Mouse (Mus musculus) right cerebral cortex, postnatal 14 days (tissue): ENCODE measurements at regions not wholly inside any gene's neighbourhood (a gene's known extent, or its start where the extent isn't known, plus 50 kb on each side); places are given as distances from the start of the nearest gene placed in this dataset.
A peak's percentile ranks its signal among the peaks of the same experiment; 100 is the strongest.

Source experiments
- DNase-seq: peaks from one replicate; pipeline ENCODE4 v3.0.0; 2022

DNA sequence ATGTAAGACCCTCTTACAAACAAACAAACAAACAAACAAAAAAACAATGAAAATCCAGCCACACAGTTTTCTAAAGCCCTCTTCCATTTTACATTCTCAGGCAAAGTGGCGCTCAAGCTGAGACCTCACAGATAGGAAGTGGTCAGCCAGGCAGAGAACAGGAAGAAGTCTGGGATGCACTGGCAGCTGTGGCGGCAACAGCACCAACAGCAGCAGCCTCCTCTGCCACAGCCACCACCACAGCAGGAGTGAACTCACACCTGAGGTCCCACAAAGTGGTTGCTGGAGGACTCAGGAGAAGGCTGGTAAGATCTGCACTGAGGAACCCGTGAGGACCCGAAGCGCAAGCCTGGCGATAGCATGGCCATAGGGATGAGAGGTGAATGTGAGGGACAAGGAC lies 156.3 kb downstream of the Grm4 start:
- DNase-seq, result no peak

- no peak for DNase-seq
Observed at GRCm38 (mm10) chr17:27364338-27364737, 156.9 kb downstream of the Grm4 start.

DNA sequence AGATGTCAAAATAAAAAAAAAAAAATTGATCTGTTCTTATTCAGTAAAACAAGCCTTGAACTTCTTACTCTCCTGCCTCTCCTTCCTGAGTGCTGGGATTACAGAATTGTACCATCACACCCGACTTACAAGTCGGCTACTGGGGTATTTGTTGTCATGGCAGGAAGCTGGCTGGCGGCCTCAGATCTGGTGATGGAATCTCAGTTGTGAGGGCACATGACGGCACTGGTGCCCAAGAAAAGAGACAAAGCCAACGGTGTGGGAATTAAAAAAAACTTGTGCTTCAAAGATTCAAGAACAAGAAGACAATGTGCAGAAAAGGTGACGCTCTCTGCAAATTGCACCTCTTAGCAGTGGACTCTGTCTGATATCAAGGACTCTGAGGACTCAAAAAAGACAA lies 157.3 kb downstream of the Grm4 start:
- DNase-seq, result no peak

DNA sequence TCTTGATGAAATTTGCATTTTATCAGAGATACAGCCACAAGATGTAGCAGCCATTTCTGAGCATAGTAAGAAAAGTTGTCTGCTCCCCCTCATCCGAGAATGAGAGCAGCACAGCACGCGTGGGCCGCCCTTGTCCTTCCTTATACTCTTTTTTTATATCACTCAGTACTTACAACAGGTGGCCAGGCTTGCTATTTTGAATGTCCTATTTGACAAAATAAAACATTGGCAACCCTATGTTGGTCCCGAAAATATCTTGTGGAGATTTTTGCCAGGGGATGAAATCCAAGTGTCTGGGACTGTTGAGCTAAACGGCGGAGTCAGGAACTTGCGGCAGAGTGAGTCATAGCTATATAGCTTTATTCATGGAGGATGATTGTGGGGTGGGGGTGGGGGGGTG lies 158.0 kb upstream of the Lemd2 start:
- DNase-seq, result peak; percentile 55

DNA sequence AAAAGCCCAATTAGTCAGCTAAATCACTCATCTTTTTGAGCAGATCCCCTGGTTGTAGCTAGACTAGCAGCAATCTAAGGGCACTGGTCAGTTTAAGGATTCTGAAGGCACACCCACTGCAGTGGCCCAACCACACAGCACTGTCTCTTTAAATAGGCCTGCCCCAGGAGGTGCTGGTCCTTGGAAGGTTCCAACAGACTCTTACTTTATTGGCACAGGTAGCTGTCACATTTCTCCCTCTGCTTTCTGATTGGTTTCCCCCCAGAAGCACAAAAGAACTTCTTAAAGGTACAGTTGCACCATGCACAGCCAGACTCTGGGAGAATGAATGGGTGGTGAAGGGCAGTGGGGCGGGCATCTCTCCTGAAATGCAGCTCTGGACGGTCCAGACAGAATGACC lies 157.1 kb upstream of the Lemd2 start:
- DNase-seq, result no peak

GRCm38 (mm10) chr17:27356862-27357261 lies 152.6 kb upstream of the Lemd2 start:
- no peak for DNase-seq

- DNase-seq, result no peak
Observed at GRCm38 (mm10) chr17:27355717-27356116, 151.4 kb upstream of the Lemd2 start.

DNA sequence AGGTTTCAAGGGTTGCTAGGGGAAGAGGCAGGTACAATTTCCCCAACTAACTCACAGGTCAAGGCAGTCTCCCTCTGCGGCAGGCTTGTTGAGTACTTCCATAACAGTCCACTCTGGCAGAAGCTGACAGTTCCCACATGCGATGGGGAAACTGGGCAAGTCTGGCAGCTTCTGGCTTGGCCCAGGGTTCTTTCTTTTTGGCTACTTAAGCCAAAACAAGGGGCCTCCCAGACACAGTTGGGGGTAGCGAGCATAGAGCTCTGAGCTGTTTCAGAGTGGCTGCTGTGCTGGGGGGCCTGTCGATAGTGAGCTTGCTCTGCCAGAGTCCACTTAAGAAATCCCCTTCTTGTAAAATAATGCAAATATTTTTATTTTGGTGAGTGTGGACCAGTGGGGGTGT lies 150.8 kb upstream of the Lemd2 start:
- no peak for DNase-seq

GRCm38 (mm10) chr17:27349911-27350310 lies 145.6 kb upstream of the Lemd2 start:
- no peak for DNase-seq

- no peak for DNase-seq
Observed at GRCm38 (mm10) chr17:27349432-27349831, 145.2 kb upstream of the Lemd2 start.

DNA sequence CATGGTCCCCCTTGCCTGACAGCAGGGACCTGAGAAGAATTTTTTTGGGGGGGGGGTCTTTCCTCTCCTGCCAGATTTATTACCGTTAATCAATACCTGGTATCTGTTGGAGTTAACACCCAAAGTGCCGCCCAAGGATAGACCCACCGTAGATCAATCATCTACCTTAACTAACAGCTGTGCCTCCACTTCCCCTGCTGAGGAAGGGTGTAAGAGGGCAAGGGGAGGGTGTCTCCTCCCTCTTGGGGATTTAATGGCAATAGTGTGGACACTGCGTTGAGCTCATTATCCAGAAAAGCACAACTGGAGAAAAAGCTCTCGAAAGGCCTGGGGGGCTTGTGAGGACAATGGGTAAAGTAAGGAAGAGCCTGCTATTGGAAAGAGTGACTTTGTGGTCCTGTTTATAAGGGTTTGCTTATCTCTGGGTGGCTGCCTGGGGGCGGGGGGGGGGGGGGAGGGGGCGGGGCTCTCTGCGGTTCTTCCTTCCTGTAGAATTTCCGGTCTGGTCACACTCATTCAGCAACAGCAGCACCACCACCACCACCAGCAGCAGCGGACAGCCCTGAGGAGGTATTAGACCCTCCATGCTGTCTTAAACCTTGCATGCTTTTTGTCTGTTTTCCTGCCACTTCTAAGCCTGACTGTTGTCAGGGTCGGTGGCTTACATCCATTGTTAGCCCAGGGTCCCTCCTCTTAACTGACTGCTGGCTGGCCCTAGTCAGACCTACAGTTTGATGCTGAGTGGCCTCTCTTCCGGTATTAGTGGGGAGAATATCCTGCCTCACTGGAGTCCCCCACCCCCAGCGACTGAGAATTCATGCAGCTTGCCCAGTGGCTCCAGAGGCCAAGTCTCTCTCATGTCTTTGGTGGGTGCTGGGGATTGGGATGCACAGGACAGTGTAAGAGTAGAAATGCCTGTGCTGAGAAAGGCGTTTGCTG lies 138.0 kb upstream of the Lemd2 start:
- no peak for DNase-seq

GRCm38 (mm10) chr17:27339823-27340222 lies 135.6 kb upstream of the Lemd2 start:
- no peak for DNase-seq

DNA sequence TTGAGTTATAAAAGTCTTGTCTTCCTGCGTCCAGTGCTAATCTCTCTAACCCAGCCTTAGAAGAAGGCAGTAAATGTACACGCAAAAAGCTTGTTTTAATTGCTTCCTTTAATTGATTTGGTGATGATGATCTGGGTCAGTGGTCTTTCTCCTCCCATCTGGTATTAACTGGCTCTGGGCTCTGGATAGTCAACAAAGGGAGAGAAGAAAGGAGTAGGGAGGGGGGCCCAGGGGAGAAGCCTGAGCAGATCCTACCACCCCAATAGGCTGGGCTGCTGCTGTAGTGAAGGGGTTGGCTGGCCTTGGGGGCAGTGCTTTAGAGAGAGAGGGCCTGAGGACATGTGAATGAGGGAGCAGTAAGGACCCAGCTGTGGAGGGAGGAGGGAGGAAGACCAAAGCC lies 135.0 kb upstream of the Lemd2 start:
- no peak for DNase-seq

GRCm38 (mm10) chr17:27335621-27336020 lies 131.4 kb upstream of the Lemd2 start:
- DNase-seq, result no peak

- DNase-seq, result peak; percentile 70
Observed at GRCm38 (mm10) chr17:27333593-27333992, 129.3 kb upstream of the Lemd2 start.

DNA sequence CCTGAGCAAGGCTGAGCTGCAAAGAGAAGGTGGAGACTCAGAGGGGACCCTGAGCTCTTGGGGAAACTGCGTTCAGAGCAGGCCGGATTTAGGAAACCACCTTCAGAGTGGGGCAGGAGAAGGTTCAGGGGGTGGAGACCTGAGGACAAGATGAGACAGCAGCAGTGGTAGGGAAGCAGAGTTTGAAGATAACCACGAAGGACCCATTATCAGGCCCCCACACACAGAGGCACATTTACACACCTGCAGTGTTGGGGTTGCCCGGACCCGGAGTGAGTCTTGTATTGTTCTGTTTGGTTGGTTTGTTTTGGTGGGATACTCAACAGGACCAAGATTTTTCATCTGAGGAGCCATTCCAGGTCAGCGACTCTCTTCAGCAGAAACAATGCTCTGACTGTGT lies 128.9 kb upstream of the Lemd2 start:
- no peak for DNase-seq

- DNase-seq, result no peak
Observed at GRCm38 (mm10) chr17:27332076-27332475, 127.8 kb upstream of the Lemd2 start.

GRCm38 (mm10) chr17:27331630-27332029 lies 127.4 kb upstream of the Lemd2 start:
- no peak for DNase-seq

GRCm38 (mm10) chr17:27329791-27330190 lies 125.5 kb upstream of the Lemd2 start:
- peak; percentile 57 for DNase-seq

GRCm38 (mm10) chr17:27329183-27329582 lies 124.9 kb upstream of the Lemd2 start:
- no peak for DNase-seq

DNA sequence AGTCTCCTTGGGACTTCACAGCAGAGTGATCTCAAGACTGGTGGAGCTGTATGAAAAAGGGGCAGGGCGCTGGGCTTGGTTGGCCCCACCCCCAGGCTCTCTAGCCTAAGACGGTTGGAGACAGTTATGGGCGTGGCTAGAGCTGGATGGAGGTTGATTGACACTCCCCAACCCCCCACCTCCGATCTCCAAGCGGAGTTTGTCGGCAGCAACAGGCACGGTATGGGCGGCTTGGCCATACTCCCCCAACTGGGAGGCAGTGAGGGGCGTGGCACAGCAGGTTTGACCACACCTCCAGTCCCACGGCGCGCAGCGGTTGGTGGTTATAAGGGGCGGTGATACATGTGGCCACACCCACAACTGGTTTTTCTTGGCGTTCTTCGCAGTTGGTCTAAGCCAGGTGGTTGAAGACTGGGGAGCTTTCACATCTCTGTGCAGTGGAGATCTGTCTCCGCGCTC lies 120.8 kb upstream of the Lemd2 start:
- DNase-seq, result peak; percentile 80

DNA sequence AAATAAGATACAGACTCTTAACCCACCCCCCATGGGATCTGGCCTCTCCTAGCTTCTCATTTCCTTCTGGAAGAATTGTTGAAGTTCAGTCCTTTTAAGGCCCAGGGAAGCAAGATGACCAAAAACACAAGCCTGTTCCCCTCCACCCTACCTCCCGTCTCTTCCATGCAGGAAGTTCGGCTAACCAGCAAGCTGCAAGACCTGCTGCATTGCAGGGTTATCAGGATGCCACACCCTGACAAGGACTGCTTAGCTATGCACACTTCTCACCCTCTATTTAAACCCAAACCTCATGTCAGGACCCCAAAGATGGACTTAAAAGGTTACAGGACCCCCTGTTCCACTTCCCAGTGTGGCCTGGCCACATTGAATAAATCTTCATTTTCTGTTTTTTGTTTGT lies 119.2 kb upstream of the Lemd2 start:
- no peak for DNase-seq

- no peak for DNase-seq
Observed at GRCm38 (mm10) chr17:27322891-27323509, 118.7 kb upstream of the Lemd2 start.

DNA sequence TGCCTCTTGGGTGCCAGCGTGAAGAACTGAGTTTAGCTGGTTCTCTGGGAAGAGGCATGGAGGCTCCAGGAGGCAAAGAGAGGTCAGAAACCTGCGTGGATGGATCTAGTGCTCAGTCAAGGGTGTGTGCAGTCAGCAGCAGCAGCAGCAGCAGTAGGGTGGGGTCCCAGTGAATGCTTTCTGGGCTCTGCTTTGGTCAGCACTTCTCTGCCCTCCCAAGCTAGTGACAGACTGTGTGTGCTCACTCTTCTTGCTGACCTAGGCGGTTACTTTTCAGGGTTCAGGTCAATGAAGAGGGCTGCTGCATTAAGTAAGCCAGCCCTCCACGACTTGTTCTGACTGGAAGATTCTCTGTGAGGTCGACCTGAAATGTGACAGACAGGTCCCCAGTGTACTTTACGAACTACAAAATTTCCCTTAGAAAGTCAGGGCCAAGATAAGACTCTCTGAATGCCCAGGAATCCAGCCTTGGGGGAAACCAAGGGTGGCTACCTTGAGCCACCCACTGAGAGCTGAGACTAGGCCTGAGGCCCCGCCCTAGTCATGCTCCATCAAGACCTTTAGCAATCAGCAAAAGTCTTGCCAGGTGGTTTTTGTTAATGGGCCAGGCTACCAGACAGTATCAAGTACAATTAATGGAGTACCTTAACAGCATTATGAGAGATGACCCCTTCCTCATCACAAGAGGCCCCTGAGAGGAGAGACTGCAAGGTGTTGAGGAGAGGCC lies 114.9 kb upstream of the Lemd2 start:
- DNase-seq, result no peak
